Mouse (Mus musculus): ENCODE results near the gene Lmbr1.
"Not testable (repeated sequence)": the region's sequence is repeated elsewhere in the genome, so short reads cannot be mapped to it uniquely, and the experiment has no call there.

- not testable (repeated sequence) for TF ChIP-seq CTCF (IDR thresholded peaks at IDR 0.05; ENCODE audit: control insufficient read depth, insufficient read depth, insufficient read length); MAX (IDR thresholded peaks at IDR 0.05); USF1 (IDR thresholded peaks at IDR 0.05; ENCODE audit: low read depth); CEBPB (IDR thresholded peaks at IDR 0.05; ENCODE audit: low read depth); MYOG (IDR thresholded peaks at IDR 0.05; ENCODE audit: control insufficient read depth, extremely low read depth, insufficient read length); FOSL1 (IDR thresholded peaks at IDR 0.05; ENCODE audit: insufficient read depth, low read length, poor library complexity, severe bottlenecking)
Observed at GRCm38 (mm10) chr5:29423330-29423729, 45.1 kb upstream of the Lmbr1 start.
